Mouse (Mus musculus): ENCODE data around the gene Gadd45b.
A peak's percentile ranks its signal among the peaks of the same experiment; 100 is the strongest.

Gene Gadd45b

GRCm38 (mm10) chr10:80917779-80918434 is 12.0 kb upstream of the Gadd45b start, which contains the start of gene Lmnb2:
Gene Lmnb2 (minus strand): TSS chr10:80918245.
- peak; percentile 58 for DNase-seq (ENCODE audit: low read depth, low spot score)
- Histone ChIP-seq H3K27me3 (ENCODE audit: control insufficient read depth, insufficient read depth, low read length, poor library complexity, severe bottlenecking) (no peaks in the 10 kb centered on the region), H3K36me3 (ENCODE audit: control insufficient read depth, insufficient read depth, low read length, poor library complexity, severe bottlenecking) (no peaks in the 10 kb centered on the region)

GRCm38 (mm10) chr10:80921923-80922322 is 8.0 kb upstream of the Gadd45b start:
- no peak for DNase-seq (ENCODE audit: low read depth, low spot score)
- no peaks in the 10 kb centered on the region for H3K27me3 ChIP-seq (ENCODE audit: control insufficient read depth, insufficient read depth, low read length, poor library complexity, severe bottlenecking)

GRCm38 (mm10) chr10:80925472-80925871 is 4.4 kb upstream of the Gadd45b start:
- H3K27me3 ChIP-seq (ENCODE audit: control insufficient read depth, insufficient read depth, low read length, poor library complexity, severe bottlenecking), result no peaks in the 10 kb centered on the region
- no peaks in the 10 kb centered on the region for H3K36me3 ChIP-seq (ENCODE audit: control insufficient read depth, insufficient read depth, low read length, poor library complexity, severe bottlenecking)
- no peak for DNase-seq (ENCODE audit: low read depth, low spot score)

More at GRCm38 (mm10) chr10:80921923-80922322, 8.0 kb upstream of the Gadd45b start:
- no peaks in the 10 kb centered on the region for H3K36me3 ChIP-seq (ENCODE audit: control insufficient read depth, insufficient read depth, low read length, poor library complexity, severe bottlenecking)

- DNase-seq (ENCODE audit: low read depth, low spot score), result peak; percentile 90
- H3K27me3 ChIP-seq (ENCODE audit: control insufficient read depth, insufficient read depth, low read length, poor library complexity, severe bottlenecking), result no peaks in the 10 kb centered on the region
- peaks cover 2% of the 10 kb centered on the region; the same call in 1 of the 2 replicates for H3K36me3 ChIP-seq (ENCODE audit: control insufficient read depth, insufficient read depth, low read length, poor library complexity, severe bottlenecking)
Measured at GRCm38 (mm10) chr10:80928586-80929298, 1.1 kb upstream of the Gadd45b start.

GRCm38 (mm10) chr10:80930361-80931152 is 684 bp downstream of the Gadd45b start:
- no peaks in the 10 kb centered on the region for H3K27me3 ChIP-seq (ENCODE audit: control insufficient read depth, insufficient read depth, low read length, poor library complexity, severe bottlenecking)
- peak; percentile 75 for DNase-seq (ENCODE audit: low read depth, low spot score)
- peaks cover 2% of the 10 kb centered on the region; the same call in 1 of the 2 replicates for H3K36me3 ChIP-seq (ENCODE audit: control insufficient read depth, insufficient read depth, low read length, poor library complexity, severe bottlenecking)

- H3K36me3 ChIP-seq (ENCODE audit: control insufficient read depth, insufficient read depth, low read length, poor library complexity, severe bottlenecking), result peaks cover 2% of the 10 kb centered on the region; the same call in 1 of the 2 replicates
- DNase-seq (ENCODE audit: low read depth, low spot score), result peak; percentile 58
- H3K27me3 ChIP-seq (ENCODE audit: control insufficient read depth, insufficient read depth, low read length, poor library complexity, severe bottlenecking), result no peaks in the 10 kb centered on the region
Measured at GRCm38 (mm10) chr10:80931153-80931671, 1.3 kb downstream of the Gadd45b start.

GRCm38 (mm10) chr10:80931695-80932094 is 1.8 kb downstream of the Gadd45b start:
- DNase-seq (ENCODE audit: low read depth, low spot score), result no peak
- no peaks in the 10 kb centered on the region for H3K27me3 ChIP-seq (ENCODE audit: control insufficient read depth, insufficient read depth, low read length, poor library complexity, severe bottlenecking)
- peaks cover 2% of the 10 kb centered on the region; the same call in 1 of the 2 replicates for H3K36me3 ChIP-seq (ENCODE audit: control insufficient read depth, insufficient read depth, low read length, poor library complexity, severe bottlenecking)

- Histone ChIP-seq H3K27me3 (ENCODE audit: control insufficient read depth, insufficient read depth, low read length, poor library complexity, severe bottlenecking) (no peaks in the 10 kb centered on the region), H3K36me3 (ENCODE audit: control insufficient read depth, insufficient read depth, low read length, poor library complexity, severe bottlenecking) (peaks cover 2% of the 10 kb centered on the region; the same call in 1 of the 2 replicates)
- DNase-seq (ENCODE audit: low read depth, low spot score), result peak; percentile 36
Measured at GRCm38 (mm10) chr10:80932206-80932605, 2.3 kb downstream of the Gadd45b start.

- peak; percentile 43 for DNase-seq (ENCODE audit: low read depth, low spot score)
- Histone ChIP-seq H3K36me3 (ENCODE audit: control insufficient read depth, insufficient read depth, low read length, poor library complexity, severe bottlenecking) (peaks cover 2% of the 10 kb centered on the region; the same call in 1 of the 2 replicates), H3K27me3 (ENCODE audit: control insufficient read depth, insufficient read depth, low read length, poor library complexity, severe bottlenecking) (no peaks in the 10 kb centered on the region)
Measured at GRCm38 (mm10) chr10:80932700-80933420, 3.0 kb downstream of the Gadd45b start.

- peak; percentile 73 for DNase-seq (ENCODE audit: low read depth, low spot score)
- peaks cover 2% of the 10 kb centered on the region; the same call in 1 of the 2 replicates for H3K36me3 ChIP-seq (ENCODE audit: control insufficient read depth, insufficient read depth, low read length, poor library complexity, severe bottlenecking)
- H3K27me3 ChIP-seq (ENCODE audit: control insufficient read depth, insufficient read depth, low read length, poor library complexity, severe bottlenecking), result no peaks in the 10 kb centered on the region
Measured at GRCm38 (mm10) chr10:80933421-80933979, 3.6 kb downstream of the Gadd45b start.

- Histone ChIP-seq H3K36me3 (ENCODE audit: control insufficient read depth, insufficient read depth, low read length, poor library complexity, severe bottlenecking) (peaks cover 2% of the 10 kb centered on the region; the same call in 1 of the 2 replicates), H3K27me3 (ENCODE audit: control insufficient read depth, insufficient read depth, low read length, poor library complexity, severe bottlenecking) (no peaks in the 10 kb centered on the region)
- DNase-seq (ENCODE audit: low read depth, low spot score), result no peak
Measured at GRCm38 (mm10) chr10:80934136-80934985, 4.5 kb downstream of the Gadd45b start.

- Histone ChIP-seq H3K36me3 (ENCODE audit: control insufficient read depth, insufficient read depth, low read length, poor library complexity, severe bottlenecking) (peaks cover 2% of the 10 kb centered on the region; the same call in 1 of the 2 replicates), H3K27me3 (ENCODE audit: control insufficient read depth, insufficient read depth, low read length, poor library complexity, severe bottlenecking) (no peaks in the 10 kb centered on the region)
- DNase-seq (ENCODE audit: low read depth, low spot score), result peak; percentile 77
Measured at GRCm38 (mm10) chr10:80935241-80935640, 5.4 kb downstream of the Gadd45b start.

GRCm38 (mm10) chr10:80935698-80936097 is 5.8 kb downstream of the Gadd45b start:
- Histone ChIP-seq H3K36me3 (ENCODE audit: control insufficient read depth, insufficient read depth, low read length, poor library complexity, severe bottlenecking) (peaks cover 2% of the 10 kb centered on the region; the same call in 1 of the 2 replicates), H3K27me3 (ENCODE audit: control insufficient read depth, insufficient read depth, low read length, poor library complexity, severe bottlenecking) (no peaks in the 10 kb centered on the region)
- peak; percentile 30 for DNase-seq (ENCODE audit: low read depth, low spot score)
